Mouse (Mus musculus) forebrain, embryonic 16.5 days (tissue): Measurements from ENCODE around the gene Acox2. TPM values are rescaled to one million over a fixed set of nuclear protein-coding genes. Genes with fewer than 3 reads are reported as not detected.
"Not testable (repeated sequence)": the region's sequence is repeated elsewhere in the genome, so short reads cannot be mapped to it uniquely, and the experiment has no call there.

ENCODE experiments used
- ATAC-seq: fragments of 200-750 bp; cut with Nextera tagmentation; 2 replicates; pipeline ENCODE4 v1.8.0; 2017; ENCODE audit warnings: mild to moderate bottlenecking, moderate library complexity
- H3K27ac ChIP-seq: fragments of 300-500 bp; sonication (generic); 2 replicates; pipeline ENCODE4 v1.5.1; 2014; ENCODE audit warnings: low read length, control low read depth
- H3K27me3 ChIP-seq: fragments of 300-500 bp; sonication (generic); replicated peaks from 2 replicates; pipeline ENCODE4 v1.6.1; 2014; ENCODE audit warnings: low read length; ENCODE audit not compliant: control insufficient read depth, insufficient read depth
- H3K36me3 ChIP-seq: fragments of 300-500 bp; sonication (generic); 2 replicates; pipeline ENCODE4 v1.6.1; 2014; ENCODE audit not compliant: control insufficient read depth, insufficient read depth
- H3K4me1 ChIP-seq: fragments of 300-500 bp; sonication (generic); replicated peaks from 2 replicates; pipeline ENCODE4 v1.6.1; 2014; ENCODE audit warnings: low read length; ENCODE audit not compliant: control insufficient read depth, insufficient read depth
- H3K4me2 ChIP-seq: fragments of 300-500 bp; sonication (generic); 2 replicates; pipeline ENCODE4 v1.6.1; 2014; ENCODE audit warnings: mild to moderate bottlenecking, low read length, control low read depth
- H3K4me3 ChIP-seq: fragments of 300-500 bp; sonication (generic); replicated peaks from 2 replicates; pipeline ENCODE4 v1.5.1; 2014; ENCODE audit warnings: mild to moderate bottlenecking, low read length, control low read depth
- H3K9ac ChIP-seq: fragments of 300-500 bp; sonication (generic); replicated peaks from 2 replicates; pipeline ENCODE4 v1.6.1; 2014; ENCODE audit warnings: low read depth, low read length, control low read depth
- H3K9me3 ChIP-seq: fragments of 300-500 bp; sonication (generic); 2 replicates; pipeline ENCODE4 v1.6.1; 2016; ENCODE audit warnings: low read length; ENCODE audit not compliant: control insufficient read depth
- WGBS: fragments of 180-500 bp; shearing (Covaris S2); extraction: QIAGEN DNeasy Blood & Tissue Kit; methylation state at CpG from one replicate; pipeline ENCODE4 v1.1.7; 2014; 5-methylcytosine and 5-hydroxymethylcytosine counted together
- polyA plus RNA-seq: library from polyadenylated mRNA; unstranded; fragments of >200 nt; fragmentation: Nextera tagmentation; extraction: Ambion mirVana; gene quantifications from 2 replicates; pipeline ENCODE4 v1.2.1, GENCODE M21; 2015

The Acox2 gene
- 0.44 TPM in 1 of 2 replicates, not detected in the other for polyA plus RNA-seq

DNA sequence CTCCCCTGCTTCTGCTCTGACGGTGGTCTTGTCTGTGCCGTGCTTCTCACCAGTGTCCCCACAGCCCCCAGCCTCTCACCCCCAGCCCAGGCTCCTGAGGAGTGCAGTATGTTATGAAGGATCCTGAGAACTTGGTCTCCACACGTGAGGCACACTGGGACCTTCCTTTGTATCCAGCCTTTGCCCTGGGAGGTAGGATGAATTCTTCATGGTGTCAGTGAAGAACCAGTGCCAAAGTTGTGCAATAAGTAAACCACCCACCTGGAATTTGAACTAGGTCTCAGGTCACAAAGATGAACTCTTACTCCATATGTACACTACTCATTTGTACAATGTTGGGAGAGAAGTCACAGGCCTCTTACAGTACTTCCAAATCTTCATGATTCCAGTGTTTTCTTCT is at the start of gene Acox2:
Acox2 (minus strand) TSS at position 188 of the 400 bp plus-strand sequence.
- no peaks in the 10 kb centered on the region for H3K36me3 ChIP-seq
- no peaks in the 10 kb centered on the region for H3K4me1 ChIP-seq
- H3K4me2 ChIP-seq, result no peak within 1 kb of the TSS
- H3K9ac ChIP-seq, result no peak within 1 kb of the TSS
- H3K27ac ChIP-seq, result no peak within 1 kb of the TSS
- no peak for ATAC-seq
- no peaks in the 10 kb centered on the region for H3K9me3 ChIP-seq
- H3K27me3 ChIP-seq, result no peaks in the 10 kb centered on the region
- 83% methylated on average over 3 of the region's 3 CpGs for WGBS
- no peak within 1 kb of the TSS for H3K4me3 ChIP-seq

DNA sequence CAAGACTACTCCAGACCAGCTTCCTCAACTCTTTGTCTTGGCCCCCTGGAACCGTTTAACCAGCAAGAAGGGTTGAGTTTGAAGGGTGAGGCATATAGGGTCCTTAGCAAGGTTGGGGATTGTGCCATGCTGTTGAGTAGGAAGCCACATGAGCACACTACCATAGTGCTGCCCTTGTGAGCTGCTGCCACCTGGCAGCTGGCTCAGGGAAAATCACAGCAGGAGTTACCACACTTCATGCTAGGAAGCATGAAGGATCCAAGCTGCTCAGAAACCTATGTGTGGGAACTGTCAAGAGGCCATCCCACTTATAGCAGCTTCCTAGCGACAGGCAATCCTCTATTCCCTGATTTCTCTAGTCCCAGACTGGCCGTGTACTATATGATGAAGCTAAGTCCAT is 49.5 kb upstream of the Acox2 start:
- Histone ChIP-seq H3K27me3 (no peaks in the 10 kb centered on the region), H3K9ac (no peak overlapping the region), H3K4me1 (peaks cover 9% of the 10 kb centered on the region), H3K9me3 (no peaks in the 10 kb centered on the region), H3K36me3 (no peaks in the 10 kb centered on the region), H3K4me3 (no peak overlapping the region), H3K27ac (no peak overlapping the region), H3K4me2 (no peak overlapping the region)
- 92% methylated on average over 3 of the region's 3 CpGs for WGBS
- no peak for ATAC-seq

DNA sequence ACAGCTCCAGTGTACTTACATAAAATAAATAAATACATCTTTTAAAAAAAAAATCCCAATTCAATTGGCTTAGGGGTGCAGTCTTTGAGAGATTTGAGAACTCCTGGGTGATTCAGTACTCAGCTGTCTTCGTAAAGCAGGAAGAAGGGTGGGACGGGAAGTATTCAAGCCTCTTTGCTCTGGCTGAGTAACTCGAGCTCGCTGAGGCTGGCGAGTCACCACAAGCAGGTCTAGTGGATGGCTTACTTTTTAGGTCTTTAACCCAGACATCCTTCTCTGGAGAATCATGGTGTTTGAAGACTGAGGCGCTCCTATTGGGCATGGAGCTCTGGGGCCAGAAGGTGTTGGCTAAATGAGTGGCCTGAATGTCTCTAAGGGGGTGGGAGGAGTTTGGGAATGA is 47.7 kb upstream of the Acox2 start:
- Histone ChIP-seq H3K36me3 (no peaks in the 10 kb centered on the region), H3K27me3 (no peaks in the 10 kb centered on the region), H3K27ac (no peak overlapping the region), H3K4me3 (no peak overlapping the region), H3K4me1 (peaks cover 13% of the 10 kb centered on the region), H3K9ac (no peak overlapping the region), H3K4me2 (no peak overlapping the region), H3K9me3 (no peaks in the 10 kb centered on the region)
- ATAC-seq, result no peak
- WGBS, result 90% methylated on average over 6 of the region's 6 CpGs

DNA sequence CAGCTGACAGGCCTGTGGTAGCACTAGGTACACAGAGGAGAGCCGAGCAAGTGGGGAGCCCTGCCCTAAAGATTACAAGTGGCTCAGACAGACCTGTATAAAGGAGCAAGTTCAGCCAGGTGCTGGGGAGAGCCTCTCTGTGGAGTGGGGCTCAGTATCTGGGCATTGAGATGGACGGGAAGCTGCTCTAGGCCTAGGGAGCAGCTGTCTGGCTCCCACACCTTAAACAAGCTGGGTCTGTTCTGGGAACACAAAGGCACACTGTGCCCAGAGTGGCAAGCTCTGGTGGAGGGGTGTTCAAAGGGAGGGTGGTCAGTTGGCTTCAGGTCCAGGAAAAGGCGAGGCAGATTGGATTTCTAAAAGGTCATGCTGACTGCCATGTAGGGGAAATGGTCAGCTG is 45.9 kb upstream of the Acox2 start:
- H3K9me3 ChIP-seq, result no peaks in the 10 kb centered on the region
- no peak overlapping the region for H3K27ac ChIP-seq
- 64% methylated on average over 3 of the region's 3 CpGs for WGBS

DNA sequence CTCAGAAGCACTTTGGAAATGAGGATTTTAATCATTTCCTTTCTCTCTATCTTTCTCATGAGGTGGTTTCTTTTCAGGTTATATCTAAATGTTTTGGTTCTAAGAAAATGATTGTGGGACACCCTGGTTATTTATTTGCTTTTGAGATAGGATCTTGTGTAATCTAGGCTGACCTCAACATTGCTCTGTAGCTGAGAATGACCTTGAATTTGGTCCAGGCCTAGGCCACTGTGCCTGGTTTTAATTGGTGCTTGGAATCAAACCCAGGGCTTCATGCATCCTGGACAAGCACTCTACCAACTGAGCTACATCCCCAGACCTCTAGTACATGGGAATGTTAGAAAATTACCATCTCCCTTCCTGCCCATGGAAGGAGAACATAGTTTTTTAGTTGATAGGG is 44.9 kb upstream of the Acox2 start:
- ATAC-seq, result no peak
- H3K9me3 ChIP-seq, result no peaks in the 10 kb centered on the region
- H3K9ac ChIP-seq, result no peak overlapping the region
- H3K4me3 ChIP-seq, result no peak overlapping the region
- H3K36me3 ChIP-seq, result no peaks in the 10 kb centered on the region
- 0 out of 2 replicates have a peak, but pooled peaks cover 4% of the 10 kb centered on the region for H3K4me1 ChIP-seq
- no peak overlapping the region for H3K27ac ChIP-seq
- H3K4me2 ChIP-seq, result no peak overlapping the region
- no peaks in the 10 kb centered on the region for H3K27me3 ChIP-seq

More for the DNA sequence above, 45.9 kb upstream of the Acox2 start:
- H3K36me3 ChIP-seq, result no peaks in the 10 kb centered on the region
- peaks cover 12% of the 10 kb centered on the region for H3K4me1 ChIP-seq
- H3K9ac ChIP-seq, result no peak overlapping the region
- H3K4me2 ChIP-seq, result no peak overlapping the region
- H3K4me3 ChIP-seq, result no peak overlapping the region
- no peak for ATAC-seq
- no peaks in the 10 kb centered on the region for H3K27me3 ChIP-seq

DNA sequence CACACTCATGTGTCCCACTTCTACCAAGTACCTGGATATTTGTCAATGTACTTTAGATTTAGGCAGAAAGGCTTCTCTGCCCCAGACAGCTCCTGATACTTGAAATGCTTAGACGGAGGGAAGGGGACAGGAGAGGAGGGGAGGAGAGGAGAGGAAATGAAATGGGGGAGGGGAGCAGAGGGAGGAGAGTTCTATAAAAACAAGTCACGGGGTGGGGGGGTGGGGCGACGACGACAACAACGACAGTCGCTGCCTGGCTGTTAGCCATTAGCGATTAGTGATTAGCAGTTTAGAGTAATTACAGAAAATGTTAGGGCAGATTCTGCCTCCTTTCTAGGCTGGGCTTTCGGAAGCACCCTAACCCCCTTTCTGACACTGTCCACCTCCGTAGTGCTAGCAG is 43.5 kb upstream of the Acox2 start:
- Histone ChIP-seq H3K27me3 (no peaks in the 10 kb centered on the region), H3K4me3 (no peak overlapping the region), H3K9me3 (no peaks in the 10 kb centered on the region), H3K36me3 (no peaks in the 10 kb centered on the region), H3K9ac (no peak overlapping the region), H3K27ac (no peak overlapping the region), H3K4me2 (no peak overlapping the region), H3K4me1 (0 out of 2 replicates have a peak, but pooled peaks cover 4% of the 10 kb centered on the region)
- 9% methylated on average over 10 of the region's 10 CpGs for WGBS
- ATAC-seq, result peak; percentile 21; the same call in 1 of the 2 replicates

DNA sequence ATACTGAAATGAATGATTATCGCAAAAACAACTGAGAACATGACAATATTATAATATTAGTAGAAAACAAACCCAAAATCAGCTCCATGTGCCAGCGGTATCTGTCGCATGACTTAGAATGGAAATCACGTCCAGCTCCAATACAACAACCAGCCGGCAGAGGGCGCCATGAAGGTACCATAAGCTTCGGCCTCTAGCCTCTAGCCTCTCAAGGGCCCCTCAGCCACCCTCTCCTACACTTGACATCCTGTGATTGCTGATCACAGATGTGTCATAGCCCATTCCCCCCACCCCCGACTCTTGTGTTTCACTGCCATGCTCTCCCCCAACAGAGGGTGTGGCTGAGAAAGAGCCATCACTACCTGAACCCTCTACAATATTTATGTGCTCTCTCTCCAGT is 41.1 kb upstream of the Acox2 start:
- Histone ChIP-seq H3K4me2 (no peak overlapping the region), H3K4me3 (no peak overlapping the region), H3K27me3 (no peaks in the 10 kb centered on the region), H3K4me1 (0 out of 2 replicates have a peak, but pooled peaks cover 4% of the 10 kb centered on the region), H3K27ac (no peak overlapping the region), H3K36me3 (no peaks in the 10 kb centered on the region), H3K9me3 (no peaks in the 10 kb centered on the region), H3K9ac (no peak overlapping the region)
- no peak for ATAC-seq
- 29% methylated on average over 8 of the region's 8 CpGs for WGBS

DNA sequence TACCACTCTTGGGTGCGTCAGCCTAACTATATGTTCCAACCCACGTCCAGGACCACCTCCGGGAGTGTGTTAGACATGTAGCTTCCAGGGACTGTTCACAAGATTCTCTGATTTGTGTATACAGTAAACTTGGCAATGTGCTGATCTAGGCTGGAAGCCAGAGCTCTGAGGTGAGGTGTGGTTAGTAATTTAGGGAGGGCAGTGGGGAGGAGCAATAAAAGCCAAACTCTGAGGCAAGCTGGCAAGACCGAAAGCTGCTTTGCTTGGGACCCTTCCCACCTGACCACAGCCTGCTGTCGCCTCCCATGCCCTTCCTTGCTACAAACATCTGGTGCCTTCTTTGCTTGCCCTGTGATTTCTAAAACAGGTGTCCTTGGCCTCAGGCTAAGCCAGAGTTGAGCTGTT is 38.7 kb upstream of the Acox2 start:
- no peak for ATAC-seq
- no peaks in the 10 kb centered on the region for H3K27me3 ChIP-seq
- H3K9me3 ChIP-seq, result no peaks in the 10 kb centered on the region
- no peaks in the 10 kb centered on the region for H3K36me3 ChIP-seq
- no peak overlapping the region for H3K27ac ChIP-seq
- no peak overlapping the region for H3K9ac ChIP-seq
- H3K4me3 ChIP-seq, result no peak overlapping the region
- 60% methylated on average over 5 of the region's 5 CpGs for WGBS
- H3K4me1 ChIP-seq, result 0 out of 2 replicates have a peak, but pooled peaks cover 3% of the 10 kb centered on the region
- no peak overlapping the region for H3K4me2 ChIP-seq

DNA sequence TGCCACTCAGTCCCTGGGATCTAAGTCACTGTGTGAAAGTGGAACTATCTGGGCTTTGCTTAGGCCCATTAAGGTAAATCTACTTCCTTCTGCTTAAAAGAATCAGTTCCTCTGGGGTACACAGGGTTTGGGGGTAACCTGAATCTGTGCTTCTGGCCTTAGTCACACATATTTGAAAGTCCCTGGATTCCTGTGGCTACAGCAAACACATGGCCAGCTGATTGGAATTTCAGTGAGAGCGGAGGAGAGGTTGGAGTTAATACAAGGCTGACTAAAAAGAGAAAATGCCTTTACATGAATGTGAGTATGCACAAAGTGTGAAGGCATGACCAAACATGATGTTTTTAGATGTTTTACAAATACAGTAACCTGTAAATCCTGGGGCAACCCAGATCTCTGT is 35.1 kb upstream of the Acox2 start:
- no peak for ATAC-seq
- WGBS, result 100% methylated on average over 1 of the region's 1 CpGs
- no peaks in the 10 kb centered on the region for H3K36me3 ChIP-seq
- H3K9me3 ChIP-seq, result peaks cover 7% of the 10 kb centered on the region
- no peak overlapping the region for H3K4me2 ChIP-seq
- no peaks in the 10 kb centered on the region for H3K27me3 ChIP-seq
- H3K4me3 ChIP-seq, result no peak overlapping the region
- H3K9ac ChIP-seq, result no peak overlapping the region
- no peak overlapping the region for H3K27ac ChIP-seq
- no peaks in the 10 kb centered on the region for H3K4me1 ChIP-seq

DNA sequence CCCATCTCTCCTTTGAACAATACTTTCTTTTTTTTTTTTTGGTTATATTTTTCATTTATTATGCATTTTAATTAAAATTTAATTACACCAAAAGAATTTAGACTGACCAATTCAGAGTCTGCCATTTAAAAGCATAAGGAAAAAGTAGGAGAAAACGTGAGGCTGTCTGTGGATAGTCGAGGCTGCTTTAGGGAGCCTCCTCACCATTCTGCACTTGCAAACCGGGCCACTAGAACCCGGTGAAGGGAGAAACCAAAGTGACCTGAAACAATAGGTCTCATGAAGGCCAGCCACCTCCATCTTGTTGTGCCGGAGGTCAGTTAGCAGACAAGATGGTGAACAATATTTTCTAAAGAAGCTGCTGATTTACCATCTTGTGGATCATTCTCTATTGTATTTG is 27.4 kb upstream of the Acox2 start:
- H3K9ac ChIP-seq, H3K4me2 ChIP-seq, H3K36me3 ChIP-seq, H3K27ac ChIP-seq, H3K27me3 ChIP-seq, H3K4me3 ChIP-seq, H3K9me3 ChIP-seq, ATAC-seq, H3K4me1 ChIP-seq: not testable (repeated sequence)
- 86% methylated on average over 5 of the region's 5 CpGs for WGBS
